Mouse (Mus musculus): ENCODE data around the gene Cpd. TPM values are rescaled to one million over a fixed set of nuclear protein-coding genes. Genes with fewer than 3 reads are reported as not detected.

Cpd gene
- total RNA-seq, 2 experiments from 2014 or later: 70.3 to 75.0 TPM

GRCm38 (mm10) chr11:76734560-76734959 is 112.3 kb downstream of the Cpd start:
- DNase-seq (ENCODE audit: extremely low spot score in 1 of 2, low spot score in 2 of 2): no peak
- intact Hi-C loops (cut with DNase I): no loop called here

DNA sequence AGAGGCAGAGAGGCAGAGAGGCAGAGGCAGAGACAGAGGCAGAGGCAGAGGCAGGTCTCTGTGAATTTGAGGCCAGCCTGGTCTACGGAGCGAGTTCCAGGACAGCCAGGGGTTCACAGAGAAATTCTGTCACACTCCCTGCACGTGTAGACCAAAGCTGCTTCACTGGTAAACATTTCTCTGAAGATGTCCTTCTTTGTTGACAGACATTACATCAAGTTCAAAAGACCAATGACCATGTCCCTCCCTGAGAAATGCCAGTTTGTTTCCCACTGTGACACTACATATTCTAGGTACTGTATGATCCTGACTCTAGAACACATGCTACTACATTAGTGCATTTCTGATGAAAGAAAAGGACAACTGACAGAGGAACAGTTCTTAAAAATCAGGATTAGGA is 116.2 kb downstream of the Cpd start:
- intact Hi-C loops (cut with DNase I): no loop called here
- no peak for DNase-seq (ENCODE audit: extremely low spot score in 1 of 2, low spot score in 2 of 2)

Other genes with a start within 250 kb of the Cpd start
- gene Abr, start 224.7 kb downstream of the Cpd start, total RNA-seq (2021): 100 to 1,000 TPM; 322 to 328 TPM
- 1 to 10 TPM; 4.1 to 4.8 TPM for gene Bhlha9, start 174.5 kb downstream of the Cpd start, total RNA-seq (2021)
- 1 to 10 TPM in 1 of 2 experiments, under 1 TPM in 1; 0.91 to 1.0 TPM for gene Trarg1, start 167.2 kb downstream of the Cpd start, total RNA-seq (2021)
- 10 to 100 TPM; 45.6 to 46.0 TPM for gene Gosr1, start 83.4 kb downstream of the Cpd start, total RNA-seq (2021)
- gene Tmigd1, start 55.1 kb upstream of the Cpd start, total RNA-seq (2021): not detected
- 10 to 100 TPM; 89.0 to 90.1 TPM for gene Blmh, start 77.8 kb upstream of the Cpd start, total RNA-seq (2021)
- gene Slc6a4, start 151.6 kb upstream of the Cpd start, total RNA-seq (2021): 1 to 10 TPM in 1 of 2 experiments, under 1 TPM in 1; 0.66 to 1.1 TPM
- gene Nsrp1, start 231.4 kb upstream of the Cpd start, total RNA-seq (2021): 10 to 100 TPM; 15.2 to 15.8 TPM